Mouse (Mus musculus) myocyte (in vitro differentiated cells): ENCODE measurements around the gene Rrp7a. TPM values are rescaled to one million over a fixed set of nuclear protein-coding genes. Genes with fewer than 3 reads are reported as not detected.

Source experiments
- H3K27me3 ChIP-seq: one replicate; pipeline ENCODE4 v1.6.1; 2011; ENCODE audit not compliant: control insufficient read depth, insufficient read depth, insufficient read length
- H3K36me3 ChIP-seq: one replicate; pipeline ENCODE4 v1.6.1; 2011; ENCODE audit not compliant: control insufficient read depth, insufficient read depth
- H3K4me2 ChIP-seq: one replicate; pipeline ENCODE4 v1.6.1; 2011; ENCODE audit warnings: low read depth, control low read depth
- H3K4me3 ChIP-seq: one replicate; pipeline ENCODE4 v1.5.1; 2011; ENCODE audit warnings: mild to moderate bottlenecking, control low read depth, moderate library complexity
- H3K79me2 ChIP-seq: one replicate; pipeline ENCODE4 v1.6.1; 2011; ENCODE audit not compliant: control insufficient read depth, insufficient read depth
- H3ac ChIP-seq: one replicate; pipeline ENCODE4 v1.6.1; 2011; ENCODE audit not compliant: control insufficient read depth, insufficient read length
- CEBPB ChIP-seq: IDR thresholded peaks from 2 replicates; pipeline ENCODE4 v1.6.1; 2011; ENCODE audit warnings: mild to moderate bottlenecking, moderate library complexity; ENCODE audit not compliant: poor library complexity, insufficient read depth, severe bottlenecking
- MAX ChIP-seq: IDR thresholded peaks from one replicate; pipeline ENCODE4 v1.6.1; 2011; ENCODE audit warnings: low read depth, mild to moderate bottlenecking, control low read depth
- MYOD1 ChIP-seq, 3 experiments: IDR thresholded peaks; one replicate each; pipeline ENCODE4 v1.6.1; 2011; ENCODE audit warnings: control low read depth in 2 of 3, low read depth in 2 of 3, mild to moderate bottlenecking in 2 of 3, moderate library complexity in 1 of 3; ENCODE audit not compliant: insufficient read length in 2 of 3, control insufficient read depth in 1 of 3
- MYOG ChIP-seq, 3 experiments: IDR thresholded peaks; one replicate each; pipeline ENCODE4 v1.6.1; 2011; ENCODE audit warnings: control low read depth in 2 of 3, low read depth in 2 of 3, mild to moderate bottlenecking in 2 of 3; ENCODE audit not compliant: insufficient read length in 2 of 3, control insufficient read depth in 1 of 3, insufficient read depth in 1 of 3
- POLR2A ChIP-seq: IDR thresholded peaks from one replicate; pipeline ENCODE4 v1.6.1; 2011; ENCODE audit warnings: low read depth, mild to moderate bottlenecking, control low read depth, moderate library complexity; ENCODE audit not compliant: insufficient read length
- POLR2AphosphoS2 ChIP-seq: IDR thresholded peaks from one replicate; pipeline ENCODE4 v1.6.1; 2011; ENCODE audit warnings: low read depth, control low read depth; ENCODE audit not compliant: insufficient read length
- REST ChIP-seq: IDR thresholded peaks from one replicate; pipeline ENCODE4 v1.6.1; 2011; ENCODE audit warnings: mild to moderate bottlenecking, control low read depth, moderate library complexity; ENCODE audit not compliant: insufficient read depth, insufficient read length
- SRF ChIP-seq: IDR thresholded peaks from one replicate; pipeline ENCODE4 v1.6.1; 2011; ENCODE audit warnings: low read depth; ENCODE audit not compliant: control insufficient read depth, insufficient read length
- TCF12 ChIP-seq: IDR thresholded peaks from one replicate; pipeline ENCODE4 v1.6.1; 2011; ENCODE audit warnings: mild to moderate bottlenecking, control low read depth; ENCODE audit not compliant: poor library complexity, insufficient read depth, severe bottlenecking
- TCF3 ChIP-seq: IDR thresholded peaks from one replicate; pipeline ENCODE4 v1.6.1; 2011; ENCODE audit warnings: low read depth, control low read depth; ENCODE audit not compliant: insufficient read length
- polyA plus RNA-seq: library from polyadenylated mRNA; unstranded; fragments of >200 nt; fragmentation: generic; extraction: Trizol; gene quantifications from one replicate; pipeline ENCODE4 v1.2.1, GENCODE M21; 2012; ENCODE audit warnings: missing spikeins

Rrp7a gene
- polyA plus RNA-seq, 1 experiment, result 172 TPM

DNA sequence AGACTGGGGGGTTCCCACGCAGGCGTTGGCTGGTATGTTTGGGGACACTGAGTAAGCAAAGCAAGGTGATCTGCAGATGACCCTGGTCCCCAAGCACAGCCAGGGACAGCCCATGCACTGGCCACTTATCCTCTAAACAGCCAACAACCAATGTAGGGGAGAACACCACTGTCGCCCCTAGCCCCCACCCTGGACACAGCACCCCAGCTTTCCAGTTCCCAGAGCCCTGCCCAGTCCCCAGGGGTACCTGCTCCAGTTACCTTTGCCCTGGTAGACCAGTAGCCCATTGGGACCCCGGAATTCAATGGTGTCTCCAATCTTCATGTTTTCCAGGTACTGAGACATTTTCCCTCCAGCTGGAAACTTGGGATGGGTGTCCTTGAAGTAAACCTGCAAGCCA is 38.0 kb upstream of the Rrp7a start:
- TF ChIP-seq POLR2A (peak; percentile 12), POLR2AphosphoS2 (peak; percentile 1), MAX (no peak)
- Histone ChIP-seq H3K79me2 (peaks cover 4% of the 10 kb centered on the region), H3K27me3 (no peaks in the 10 kb centered on the region), H3K4me3 (no peak overlapping the region), H3K4me2 (no peak overlapping the region), H3K36me3 (peaks cover 30% of the 10 kb centered on the region), H3ac (no peak overlapping the region)

DNA sequence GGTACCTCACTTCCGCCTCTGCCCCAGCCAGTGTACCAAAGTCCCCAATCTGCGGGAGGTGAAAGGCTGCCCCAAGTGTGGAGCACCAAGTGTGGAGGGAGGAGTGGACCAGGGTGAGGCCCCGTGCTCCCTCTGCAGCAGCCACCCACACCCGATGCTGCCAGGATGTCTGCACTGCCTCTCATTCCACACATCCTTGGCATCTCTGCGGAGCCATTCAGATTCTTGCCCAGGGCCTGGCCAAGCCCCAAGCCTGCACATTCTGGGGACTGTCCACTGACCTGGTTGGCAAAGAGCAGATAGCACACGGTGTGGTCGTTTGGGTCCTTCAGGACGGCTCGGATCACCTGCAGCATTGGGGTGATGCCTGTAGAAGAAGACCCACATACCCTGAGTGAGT is 37.2 kb upstream of the Rrp7a start:
- H3ac ChIP-seq, result no peak overlapping the region
- H3K36me3 ChIP-seq, result peaks cover 29% of the 10 kb centered on the region
- TF ChIP-seq MYOG (IDR thresholded peaks at IDR 0.05; ENCODE audit: control insufficient read depth in 1 of 3, insufficient read depth in 1 of 3, insufficient read length in 2 of 3, low read depth in 2 of 3), result peak in 1 of 3 experiments; percentile 67
- peak in 1 of 3 experiments; percentile 25 for TF ChIP-seq MYOD1 (IDR thresholded peaks at IDR 0.05; ENCODE audit: control insufficient read depth in 1 of 3, insufficient read length in 2 of 3, low read depth in 2 of 3)
- no peak for TF ChIP-seq MAX
- TF ChIP-seq POLR2A, result peak; percentile 7
- H3K27me3 ChIP-seq, result no peaks in the 10 kb centered on the region
- H3K79me2 ChIP-seq, result no peaks in the 10 kb centered on the region
- no peak overlapping the region for H3K4me3 ChIP-seq
- no peak overlapping the region for H3K4me2 ChIP-seq

DNA sequence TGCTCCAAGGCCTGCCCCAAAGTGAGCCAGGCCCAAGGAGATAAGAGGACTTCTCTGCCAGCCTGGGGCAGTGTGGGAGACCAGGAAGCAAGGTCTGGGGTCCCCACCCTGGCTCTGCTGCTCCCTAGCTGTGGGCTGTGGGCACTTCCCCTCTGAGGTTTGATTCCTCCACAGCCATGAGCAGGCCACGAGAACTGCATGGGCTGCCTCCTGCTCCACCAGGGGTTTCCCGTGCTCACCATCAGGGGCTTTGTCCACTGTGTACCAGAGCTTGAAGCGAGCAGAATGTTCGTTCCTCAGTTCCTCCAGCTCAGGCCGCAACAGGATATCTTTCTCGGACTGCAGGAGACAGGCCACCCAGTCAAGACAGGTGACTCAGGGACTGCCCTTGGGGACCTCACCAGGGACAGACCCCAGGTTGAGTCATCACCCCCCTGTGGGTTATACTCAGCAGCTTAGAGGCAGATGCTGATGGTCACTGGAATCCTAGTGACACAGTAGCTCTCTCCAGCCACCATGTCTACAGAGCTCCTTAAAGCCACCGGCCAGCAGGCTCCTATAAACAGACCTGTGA is 36.1 kb upstream of the Rrp7a start:
- Histone ChIP-seq H3K4me3 (no peak overlapping the region), H3K79me2 (no peaks in the 10 kb centered on the region), H3ac (no peak overlapping the region), H3K27me3 (no peaks in the 10 kb centered on the region), H3K4me2 (no peak overlapping the region), H3K36me3 (peaks cover 36% of the 10 kb centered on the region)
- TF ChIP-seq MYOG (IDR thresholded peaks at IDR 0.05; ENCODE audit: control insufficient read depth in 1 of 3, insufficient read depth in 1 of 3, insufficient read length in 2 of 3, low read depth in 2 of 3) (peak in 1 of 3 experiments; percentile 1), MYOD1 (IDR thresholded peaks at IDR 0.05; ENCODE audit: control insufficient read depth in 1 of 3, insufficient read length in 2 of 3, low read depth in 2 of 3) (peak in 1 of 3 experiments; percentile 26), SRF (no peak), POLR2AphosphoS2 (peak; percentile 2)

DNA sequence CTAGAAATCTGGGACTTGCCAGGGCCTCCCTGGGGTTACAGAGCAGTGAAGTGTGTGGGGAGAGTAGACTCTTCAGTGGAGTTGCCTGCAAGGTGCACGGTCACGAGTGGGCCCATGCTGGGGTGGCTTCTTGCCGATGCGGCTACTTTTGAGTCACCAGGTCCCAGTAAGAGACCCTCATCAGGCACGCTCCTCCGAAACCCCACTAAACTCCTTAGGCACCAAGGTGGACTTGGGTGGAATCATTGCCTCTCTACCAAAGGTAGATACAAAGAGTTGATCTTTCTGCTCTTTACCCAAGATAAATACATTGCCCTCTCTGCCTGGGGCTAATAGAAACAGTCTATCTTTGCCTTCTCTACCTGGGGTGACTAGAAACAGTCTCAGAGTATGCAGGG is 35.1 kb upstream of the Rrp7a start:
- H3K36me3 ChIP-seq, result peaks cover 46% of the 10 kb centered on the region
- no peak overlapping the region for H3ac ChIP-seq
- TF ChIP-seq POLR2A (peak; percentile 4), TCF12 (no peak)
- H3K79me2 ChIP-seq, result no peaks in the 10 kb centered on the region
- H3K4me3 ChIP-seq, result no peak overlapping the region
- H3K4me2 ChIP-seq, result peak overlapping the region; percentile 60
- H3K27me3 ChIP-seq, result no peaks in the 10 kb centered on the region

DNA sequence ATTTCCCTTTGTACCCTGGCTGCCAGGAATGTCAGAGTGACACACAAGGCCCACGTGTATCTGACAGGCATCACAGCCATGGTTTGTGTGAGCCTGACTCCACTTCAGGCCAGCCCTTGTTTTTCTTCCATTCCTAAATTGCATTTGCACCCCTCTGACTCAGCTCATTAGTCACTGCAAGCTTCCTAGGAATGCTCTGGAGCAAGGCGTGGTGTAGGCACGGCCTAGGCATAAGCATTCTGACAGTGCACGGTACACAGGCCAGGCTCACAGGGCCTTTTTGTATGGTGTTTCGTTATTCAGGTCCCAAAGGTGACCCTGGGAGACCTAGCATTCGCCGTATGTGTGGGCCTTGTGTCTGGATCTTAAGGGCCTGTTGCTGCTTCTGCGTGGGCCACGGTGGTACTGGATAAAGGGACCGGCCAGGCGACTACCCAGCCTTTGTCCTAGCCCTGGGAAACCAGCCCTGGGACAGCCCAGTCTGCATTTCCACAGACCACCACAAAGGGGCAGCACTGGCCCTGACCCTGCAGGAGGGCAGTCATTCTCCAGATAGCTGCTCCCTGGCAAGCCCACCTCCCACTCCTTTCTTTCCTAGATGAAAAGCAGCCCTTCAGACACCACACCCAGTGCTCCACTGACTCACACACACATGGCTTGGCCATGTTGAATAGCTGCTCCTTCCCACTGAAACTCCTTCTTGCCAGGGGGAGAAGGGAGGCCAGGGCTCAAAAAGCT is 34.5 kb upstream of the Rrp7a start:
- peak in 2 of 3 experiments; percentile 11 to 52 for TF ChIP-seq MYOD1 (IDR thresholded peaks at IDR 0.05; ENCODE audit: control insufficient read depth in 1 of 3, insufficient read length in 2 of 3, low read depth in 2 of 3)
- TF ChIP-seq MAX, result peak; percentile 96
- peak; percentile 76; the same call in 1 of the 2 replicates for TF ChIP-seq CEBPB
- TF ChIP-seq MYOG (IDR thresholded peaks at IDR 0.05; ENCODE audit: control insufficient read depth in 1 of 3, insufficient read depth in 1 of 3, insufficient read length in 2 of 3, low read depth in 2 of 3), result peak in 1 of 3 experiments; percentile 62
- peak; percentile 54 for TF ChIP-seq POLR2AphosphoS2
- peak; percentile 59 for TF ChIP-seq POLR2A
- TF ChIP-seq REST, result no peak
- TF ChIP-seq TCF12, result no peak
- no peak for TF ChIP-seq TCF3
- TF ChIP-seq SRF, result peak; percentile 65
- Histone ChIP-seq H3K79me2 (no peaks in the 10 kb centered on the region), H3K27me3 (no peaks in the 10 kb centered on the region), H3ac (no peak overlapping the region), H3K36me3 (peaks cover 46% of the 10 kb centered on the region), H3K4me3 (no peak overlapping the region), H3K4me2 (peak overlapping the region; percentile 60)
